Mouse (Mus musculus) megakaryocyte, embryonic 14.5 days (primary cell): Measurements from ENCODE around the gene Gpha2. TPM values are rescaled to one million over a fixed set of nuclear protein-coding genes. Genes with fewer than 3 reads are reported as not detected.
A peak's percentile ranks its signal among the peaks of the same experiment; 100 is the strongest.

ENCODE experiments used
- H3K27me3 ChIP-seq: replicated peaks from 2 replicates; pipeline ENCODE3; 2012; ENCODE audit warnings: inconsistent platforms
- H3K36me3 ChIP-seq: replicated peaks from 2 replicates; pipeline ENCODE3; 2012; ENCODE audit warnings: low read length, inconsistent platforms, mixed read lengths
- H3K4me1 ChIP-seq: 2 replicates; pipeline ENCODE4 v1.6.1; 2012; ENCODE audit warnings: inconsistent platforms
- H3K4me3 ChIP-seq: replicated peaks from 2 replicates; pipeline ENCODE3; 2012; ENCODE audit warnings: moderate library complexity, mild to moderate bottlenecking, inconsistent platforms
- H3K9me3 ChIP-seq: 2 replicates; pipeline ENCODE4 v1.6.1; 2012; ENCODE audit warnings: inconsistent platforms
- FLI1 ChIP-seq: IDR thresholded peaks from 2 replicates; pipeline ENCODE4 v1.6.1; 2012; ENCODE audit warnings: low read length, inconsistent platforms, mixed read lengths
- GATA1 ChIP-seq: IDR thresholded peaks from 3 replicates; pipeline ENCODE4 v1.6.1; 2012; ENCODE audit warnings: mixed read lengths, low read length, inconsistent platforms, borderline replicate concordance
- polyA plus RNA-seq: library from polyadenylated mRNA; stranded (reverse); fragments of >175 nt; gene quantifications from 2 replicates; pipeline ENCODE4 v1.2.3, GENCODE M21; 2012; ENCODE audit warnings: low replicate concordance; ENCODE audit not compliant: insufficient read depth

Gpha2 gene
- polyA plus RNA-seq, 1 experiment, result not detected

DNA sequence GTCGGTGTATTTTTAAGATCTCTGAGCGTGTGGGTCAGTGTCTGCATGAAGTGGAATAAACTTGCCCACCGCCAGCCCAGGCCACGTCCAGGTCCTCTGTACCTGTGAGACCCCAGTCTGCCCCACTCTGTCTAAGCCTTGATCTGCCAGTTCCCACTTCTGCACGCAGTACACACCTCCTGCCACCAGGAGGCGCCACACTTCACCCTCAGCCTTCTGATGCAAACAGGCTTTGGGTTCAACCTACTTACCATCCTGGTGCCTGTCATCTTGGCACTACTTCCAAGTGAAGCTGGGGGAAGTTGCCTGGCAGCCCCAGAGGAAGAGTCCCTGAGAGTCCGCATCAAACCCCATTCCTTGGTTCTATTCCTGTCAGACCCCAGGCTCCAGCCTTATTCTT lies 36.0 kb downstream of the Gpha2 start:
- Histone ChIP-seq H3K27me3 (peaks cover 3% of the 10 kb centered on the region), H3K36me3 (peaks cover 60% of the 10 kb centered on the region), H3K4me1 (peaks cover 39% of the 10 kb centered on the region), H3K4me3 (no peak overlapping the region), H3K9me3 (peaks cover 4% of the 10 kb centered on the region; the same call in 1 of the 2 replicates)
- no peak for TF ChIP-seq FLI1
- no peak for TF ChIP-seq GATA1

DNA sequence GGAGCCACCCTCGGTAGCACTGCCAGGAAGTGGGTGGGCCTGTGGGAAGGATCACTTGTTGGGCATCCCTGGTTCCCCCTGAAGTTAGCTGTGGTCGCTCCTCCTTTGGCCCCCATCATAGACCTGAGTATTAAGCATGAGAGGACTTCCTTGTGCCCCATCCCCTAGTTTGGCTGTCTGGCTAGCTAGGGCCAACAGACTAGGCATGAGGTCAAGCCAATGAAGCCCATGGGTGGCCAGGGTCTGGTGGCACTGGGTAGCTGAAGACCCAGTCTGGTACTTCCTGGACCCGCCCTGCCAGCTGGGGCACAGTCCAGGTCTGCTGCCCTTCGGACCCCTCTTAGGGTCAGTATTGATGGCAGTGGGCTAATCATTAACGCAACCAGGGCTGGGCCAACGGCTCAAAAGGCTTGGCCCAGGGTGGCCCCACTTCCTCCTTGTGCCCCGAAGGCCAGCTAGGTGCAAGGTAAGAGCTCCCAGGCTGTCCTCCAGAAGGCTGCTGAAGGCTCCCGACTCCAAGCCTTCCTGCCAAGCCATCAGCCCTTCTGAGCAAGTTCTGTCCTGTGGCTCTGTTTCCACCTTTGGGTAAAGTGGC lies 36.8 kb downstream of the Gpha2 start:
- H3K4me3 ChIP-seq, result no peak overlapping the region
- peaks cover 4% of the 10 kb centered on the region for H3K27me3 ChIP-seq
- no peak for TF ChIP-seq FLI1
- no peak for TF ChIP-seq GATA1
- H3K4me1 ChIP-seq, result peaks cover 46% of the 10 kb centered on the region
- peaks cover 4% of the 10 kb centered on the region; the same call in 1 of the 2 replicates for H3K9me3 ChIP-seq
- peaks cover 53% of the 10 kb centered on the region for H3K36me3 ChIP-seq

DNA sequence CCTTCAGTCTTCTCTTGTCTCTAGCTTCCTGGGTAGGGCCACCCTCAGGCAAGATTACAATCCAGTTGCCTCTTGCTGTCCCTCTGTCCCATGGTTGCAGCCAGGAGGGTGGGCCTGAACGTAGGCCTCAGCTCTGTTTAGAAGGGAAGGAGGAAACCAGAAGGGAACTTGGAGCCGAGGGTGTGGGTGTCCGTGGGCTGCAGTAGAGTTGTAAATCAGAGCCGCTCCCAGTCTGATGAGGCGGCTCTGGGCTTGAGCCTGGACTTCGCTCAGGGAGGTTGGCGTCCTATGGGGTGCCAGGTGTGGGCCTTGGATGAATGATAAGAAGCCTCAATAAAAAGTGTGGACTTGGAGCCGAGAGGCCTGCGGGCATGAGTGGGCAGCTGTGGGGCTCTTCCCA lies 38.0 kb downstream of the Gpha2 start:
- Histone ChIP-seq H3K4me3 (no peak overlapping the region), H3K36me3 (peaks cover 40% of the 10 kb centered on the region), H3K27me3 (peaks cover 4% of the 10 kb centered on the region), H3K4me1 (peaks cover 55% of the 10 kb centered on the region), H3K9me3 (peaks cover 4% of the 10 kb centered on the region; the same call in 1 of the 2 replicates)
- TF ChIP-seq FLI1 (no peak), GATA1 (no peak)

DNA sequence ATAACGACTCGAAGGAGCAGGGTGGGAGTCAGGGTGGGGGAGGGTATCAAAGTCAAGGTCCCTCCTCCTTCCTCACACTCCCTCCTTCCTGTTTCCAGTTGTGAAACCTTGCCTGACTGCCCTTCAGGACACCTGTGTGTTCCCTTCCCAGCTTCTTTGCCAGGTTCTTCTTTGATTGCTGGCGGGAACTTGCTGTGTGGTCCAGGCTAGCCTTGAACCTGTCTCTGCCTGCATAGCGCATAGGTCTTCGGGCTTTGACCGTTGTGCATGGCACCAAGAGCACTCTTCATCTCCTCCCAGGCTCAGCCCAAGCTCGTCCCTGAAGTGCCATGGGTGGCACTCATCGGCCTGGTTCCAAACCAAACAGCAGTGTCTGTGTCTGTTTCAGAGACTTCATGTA lies 38.8 kb downstream of the Gpha2 start:
- H3K9me3 ChIP-seq, result peaks cover 4% of the 10 kb centered on the region; the same call in 1 of the 2 replicates
- TF ChIP-seq FLI1, result no peak
- TF ChIP-seq GATA1, result no peak
- H3K4me1 ChIP-seq, result peaks cover 58% of the 10 kb centered on the region
- no peak overlapping the region for H3K4me3 ChIP-seq
- H3K36me3 ChIP-seq, result peaks cover 34% of the 10 kb centered on the region
- peaks cover 4% of the 10 kb centered on the region for H3K27me3 ChIP-seq

DNA sequence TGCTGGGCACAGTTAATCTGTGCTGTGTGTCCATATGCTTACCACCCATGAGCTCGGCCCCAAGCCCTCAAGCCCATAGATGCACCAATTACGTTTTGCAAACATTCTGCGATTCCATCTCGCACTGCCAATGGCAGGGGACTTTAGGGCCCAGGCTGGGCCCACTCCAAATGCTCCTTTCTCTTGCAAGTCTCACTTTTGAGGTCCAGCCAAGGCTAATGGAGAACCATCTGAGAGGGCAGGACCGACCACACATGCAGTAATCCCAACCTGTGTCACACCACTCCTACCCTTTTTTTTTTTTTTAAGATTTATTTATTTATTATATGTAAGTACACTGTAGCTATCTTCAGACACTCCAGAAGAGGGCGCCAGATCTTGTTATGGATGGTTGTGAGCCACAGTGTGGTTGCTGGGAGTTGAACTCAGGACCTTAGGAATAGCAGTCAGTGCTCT lies 39.6 kb downstream of the Gpha2 start:
- H3K4me3 ChIP-seq, result no peak overlapping the region
- H3K9me3 ChIP-seq, result peaks cover 2% of the 10 kb centered on the region; the same call in 1 of the 2 replicates
- TF ChIP-seq FLI1 (no peak), GATA1 (no peak)
- peaks cover 61% of the 10 kb centered on the region for H3K4me1 ChIP-seq
- peaks cover 4% of the 10 kb centered on the region for H3K27me3 ChIP-seq
- peaks cover 26% of the 10 kb centered on the region for H3K36me3 ChIP-seq

DNA sequence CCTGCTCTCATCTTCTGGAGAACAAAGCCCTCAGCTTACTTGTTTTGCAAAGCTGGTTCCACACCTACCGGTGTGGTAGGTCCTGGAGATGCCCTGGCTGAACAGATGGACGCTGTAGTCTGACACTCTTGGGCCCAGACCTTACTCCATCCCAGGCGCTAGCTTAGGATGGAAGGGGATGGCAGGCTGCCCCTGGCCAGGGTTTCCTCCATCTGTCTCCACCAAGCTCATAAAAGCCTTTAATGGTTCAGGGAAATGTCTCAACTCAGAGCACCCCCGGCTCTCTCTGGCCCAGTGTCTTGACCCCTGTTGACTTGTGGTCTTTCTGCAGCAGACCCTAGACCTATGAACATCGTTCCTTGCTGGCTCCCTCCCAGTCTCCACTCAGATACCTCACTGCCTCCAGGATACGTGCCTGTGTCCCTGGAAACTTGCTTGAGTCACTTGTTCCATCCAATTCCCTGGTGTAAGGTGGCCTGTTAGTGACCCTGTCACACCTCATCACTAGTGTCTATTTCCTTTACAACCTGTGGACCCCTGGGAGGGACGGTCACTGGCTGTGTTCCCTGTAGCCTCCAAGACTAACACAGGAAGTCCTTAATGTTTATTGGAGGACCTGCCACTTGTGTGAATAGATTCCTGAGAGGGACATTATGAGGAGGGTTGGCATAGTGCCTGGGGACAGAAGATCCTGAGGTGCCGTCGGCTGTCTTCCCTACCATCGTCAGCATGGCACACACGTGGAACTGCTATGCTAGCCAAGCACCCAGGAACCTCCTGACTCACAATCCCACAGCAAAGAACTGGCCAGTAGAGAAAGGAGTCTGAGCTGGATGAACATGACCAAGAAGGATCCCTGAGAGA lies 41.4 kb downstream of the Gpha2 start:
- Histone ChIP-seq H3K9me3 (no peaks in the 10 kb centered on the region), H3K4me3 (peak overlapping the region; percentile 44), H3K27me3 (peaks cover 4% of the 10 kb centered on the region), H3K4me1 (peaks cover 54% of the 10 kb centered on the region), H3K36me3 (peaks cover 8% of the 10 kb centered on the region)
- TF ChIP-seq FLI1, result no peak
- no peak for TF ChIP-seq GATA1

DNA sequence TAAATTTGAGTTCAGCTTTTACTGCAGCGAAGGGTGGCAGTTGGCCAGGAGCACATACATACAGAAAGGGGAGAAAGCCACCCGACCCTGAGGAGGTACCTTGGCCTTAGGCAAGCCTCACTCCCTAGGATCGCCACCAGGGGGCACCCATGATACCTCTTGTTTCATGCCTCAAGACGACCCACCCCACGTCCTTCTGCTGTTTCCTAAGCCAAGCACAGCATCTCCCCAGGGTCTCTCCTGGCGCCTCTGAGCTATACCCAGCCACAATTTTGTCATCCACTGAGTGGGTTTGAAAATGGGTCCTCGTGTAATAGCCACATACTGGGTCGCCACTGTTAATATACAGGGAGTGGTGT lies 42.0 kb downstream of the Gpha2 start:
- Histone ChIP-seq H3K4me1 (peaks cover 48% of the 10 kb centered on the region), H3K4me3 (peak overlapping the region; percentile 44), H3K27me3 (peaks cover 4% of the 10 kb centered on the region), H3K9me3 (no peaks in the 10 kb centered on the region), H3K36me3 (peaks cover 2% of the 10 kb centered on the region)
- TF ChIP-seq FLI1, result no peak
- no peak for TF ChIP-seq GATA1

DNA sequence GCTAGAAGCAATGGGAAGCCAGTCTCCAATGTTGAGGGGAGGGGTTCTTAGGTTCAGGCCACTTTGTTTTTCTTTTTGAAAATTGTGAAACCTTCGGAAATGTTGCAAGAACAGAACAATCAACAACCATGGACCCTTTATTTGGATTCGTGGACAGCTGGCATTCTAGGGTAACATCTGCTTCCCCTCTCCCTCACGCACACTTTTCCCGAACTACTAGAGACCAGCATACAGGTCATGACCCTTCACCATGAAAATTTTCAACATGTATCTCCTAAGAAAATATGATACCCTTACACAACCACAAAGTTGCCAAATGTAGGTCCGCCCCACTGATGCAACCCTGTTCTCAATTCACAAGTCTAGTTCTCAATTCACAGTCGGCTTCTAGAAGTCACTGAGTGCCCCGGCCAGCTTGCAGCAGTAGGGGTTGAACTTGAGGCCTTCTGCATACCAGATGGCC lies 42.5 kb downstream of the Gpha2 start:
- Histone ChIP-seq H3K9me3 (no peaks in the 10 kb centered on the region), H3K4me3 (no peak overlapping the region), H3K4me1 (peaks cover 48% of the 10 kb centered on the region), H3K27me3 (peaks cover 4% of the 10 kb centered on the region), H3K36me3 (no peaks in the 10 kb centered on the region)
- TF ChIP-seq FLI1, result no peak
- TF ChIP-seq GATA1, result no peak

DNA sequence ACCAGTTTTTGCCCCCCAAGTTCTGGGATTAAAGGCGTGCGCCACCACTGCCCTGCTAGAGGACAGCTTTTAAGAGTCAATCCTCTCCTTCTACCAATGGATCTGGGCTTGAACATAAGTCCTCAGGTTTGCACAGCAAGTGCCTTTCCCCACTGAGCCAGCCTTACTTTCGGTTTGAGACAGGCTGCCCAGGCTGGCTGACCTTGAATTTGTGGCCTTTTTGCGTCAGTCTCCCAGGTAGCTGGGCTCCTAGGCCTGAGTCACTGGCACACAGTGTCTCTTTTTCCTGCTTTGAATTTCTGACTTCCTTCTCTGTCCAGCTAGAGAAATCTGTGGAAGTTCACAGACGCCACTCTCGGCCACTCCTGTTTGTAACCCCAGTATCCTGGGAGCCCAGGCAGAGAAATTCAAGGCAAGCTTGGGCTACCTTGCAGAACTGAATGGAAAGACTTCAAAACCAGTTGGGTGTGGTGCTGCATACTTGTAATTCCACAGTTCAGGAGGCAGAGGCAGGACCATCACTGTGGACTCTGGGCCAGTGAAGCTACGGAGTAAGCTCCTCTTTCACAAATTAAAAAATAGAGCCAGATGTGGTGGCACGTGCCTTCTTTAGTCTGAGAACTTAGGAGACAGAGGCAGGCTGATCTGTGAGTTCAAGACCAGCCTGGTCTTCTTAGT lies 43.8 kb downstream of the Gpha2 start:
- no peak overlapping the region for H3K4me3 ChIP-seq
- H3K4me1 ChIP-seq, result peaks cover 48% of the 10 kb centered on the region
- no peak for TF ChIP-seq FLI1
- no peak for TF ChIP-seq GATA1
- no peaks in the 10 kb centered on the region for H3K9me3 ChIP-seq
- H3K27me3 ChIP-seq, result peaks cover 4% of the 10 kb centered on the region
- H3K36me3 ChIP-seq, result peaks cover 4% of the 10 kb centered on the region
